Mouse (Mus musculus) layer of hippocampus, postnatal 10 days (tissue): ENCODE data around the gene Cnot8. TPM values are rescaled to one million over a fixed set of nuclear protein-coding genes. Genes with fewer than 3 reads are reported as not detected.
"Not testable (repeated sequence)": the region's sequence is repeated elsewhere in the genome, so short reads cannot be mapped to it uniquely, and the experiment has no call there.

ENCODE experiments used
- DNase-seq, 2 experiments: peaks; one replicate each; pipeline ENCODE4 v3.0.0; 2021; ENCODE audit warnings: low spot score in 2 of 2
- long read RNA-seq: library from polyadenylated mRNA; stranded (forward); transcript quantifications from one replicate; pipeline ENCODE4 v2.0.0, GENCODE M21; 2023
- total RNA-seq, 2 experiments: library from RNA; stranded (reverse); gene quantifications; 2 replicates each; pipeline ENCODE4 v1.2.3; 2021

The Cnot8 gene
- total RNA-seq = 10 to 100 TPM; 45.9 to 51.1 TPM
- long read RNA-seq, transcript Cnot8-201 (7 exons, 2,035 nt) = major isoform, 64 of 77 reads
- long read RNA-seq, partial matches to known transcripts = 4 of 77 reads
- long read RNA-seq, other reads (novel, unspliced or antisense) = 9 of 77 reads

DNA sequence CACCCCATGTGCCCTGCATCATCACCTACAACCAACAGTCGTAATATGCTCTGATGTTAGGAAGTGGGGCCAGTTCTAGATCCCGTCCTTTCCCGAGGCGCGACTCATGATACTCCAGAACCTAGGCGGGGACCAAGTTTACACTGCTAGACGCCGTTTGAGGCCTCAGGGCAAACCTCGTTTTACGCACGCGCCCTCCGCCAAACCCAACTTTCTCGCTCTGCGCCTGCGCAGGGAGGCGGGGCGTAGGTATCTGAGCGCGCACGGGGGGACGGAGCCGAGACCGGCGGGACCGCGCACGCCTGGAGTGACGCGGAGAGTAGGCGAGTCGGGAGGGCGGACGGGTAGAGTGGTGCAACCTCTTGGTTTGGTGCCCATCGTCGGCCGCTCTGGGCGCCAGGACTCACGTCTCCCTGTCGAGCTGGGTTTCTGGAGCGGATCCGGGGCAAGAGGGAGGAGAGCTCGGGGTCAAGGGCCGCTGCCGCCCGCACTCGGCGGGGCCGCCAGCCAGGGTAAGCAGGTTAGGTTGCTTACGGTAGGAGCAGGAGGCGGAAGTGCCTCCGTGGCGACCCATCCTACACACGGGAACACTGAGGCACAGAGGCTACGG, at the start of gene Cnot8:
Gene Cnot8, plus strand, starts transcription at position 457 of the 610 bp plus-strand sequence.
- DNase-seq = peak; percentile 99 to 100

- DNase-seq = peak; percentile 66 to 71
These were observed 46.5 kb upstream of the Cnot8 start for GRCm38 (mm10) chr11:58057455-58057854.

DNA sequence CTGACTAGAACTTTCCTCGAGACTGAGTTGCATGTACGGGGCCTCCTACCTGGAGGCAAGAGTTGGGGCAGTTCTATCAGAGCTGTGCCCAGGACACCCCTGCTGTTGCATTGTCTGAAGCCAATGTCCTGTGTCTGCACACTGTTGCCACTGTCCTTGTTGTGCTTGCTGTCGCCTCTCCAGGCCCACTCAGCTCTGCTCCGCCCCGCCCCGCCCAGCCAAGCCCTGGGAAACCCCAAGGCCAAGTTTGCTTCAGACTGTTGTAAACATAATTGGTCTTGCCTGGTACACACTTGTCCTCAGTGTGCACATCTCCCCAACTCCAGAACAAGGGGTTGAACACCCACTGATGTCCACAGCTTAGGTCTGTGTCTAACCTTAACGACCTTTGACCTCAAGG, 44.2 kb upstream of the Cnot8 start:
- DNase-seq = not testable (repeated sequence)

GRCm38 (mm10) chr11:58061218-58061617, 42.7 kb upstream of the Cnot8 start:
- not testable (repeated sequence) for DNase-seq

- DNase-seq = no peak
These were observed 41.4 kb upstream of the Cnot8 start for GRCm38 (mm10) chr11:58062586-58062985.

DNA sequence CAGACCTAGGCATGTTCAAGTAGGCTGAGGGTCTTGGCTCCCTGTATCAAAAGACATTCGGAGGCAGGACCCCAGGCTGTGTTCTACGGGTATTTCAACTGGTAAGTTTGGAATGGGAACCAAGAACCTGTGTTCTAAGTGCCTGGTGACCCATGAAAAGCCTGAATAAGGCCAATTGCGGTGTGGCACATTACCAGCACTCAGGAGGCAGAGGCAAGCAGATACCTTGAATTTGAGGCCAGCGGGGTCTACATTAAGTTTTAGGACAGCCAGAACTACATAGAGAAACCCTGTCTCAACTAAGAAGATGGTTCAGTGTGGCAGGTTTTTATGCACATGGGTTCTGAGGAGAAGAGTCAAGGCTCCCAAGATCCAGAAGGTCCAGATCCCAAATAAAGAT, 38.9 kb upstream of the Cnot8 start:
- DNase-seq = no peak

GRCm38 (mm10) chr11:58072978-58073377, 31.0 kb upstream of the Cnot8 start:
- no peak for DNase-seq

- DNase-seq = no peak
These were observed 26.7 kb upstream of the Cnot8 start for GRCm38 (mm10) chr11:58077270-58077669.

GRCm38 (mm10) chr11:58081716-58082115, 22.2 kb upstream of the Cnot8 start:
- no peak for DNase-seq

DNA sequence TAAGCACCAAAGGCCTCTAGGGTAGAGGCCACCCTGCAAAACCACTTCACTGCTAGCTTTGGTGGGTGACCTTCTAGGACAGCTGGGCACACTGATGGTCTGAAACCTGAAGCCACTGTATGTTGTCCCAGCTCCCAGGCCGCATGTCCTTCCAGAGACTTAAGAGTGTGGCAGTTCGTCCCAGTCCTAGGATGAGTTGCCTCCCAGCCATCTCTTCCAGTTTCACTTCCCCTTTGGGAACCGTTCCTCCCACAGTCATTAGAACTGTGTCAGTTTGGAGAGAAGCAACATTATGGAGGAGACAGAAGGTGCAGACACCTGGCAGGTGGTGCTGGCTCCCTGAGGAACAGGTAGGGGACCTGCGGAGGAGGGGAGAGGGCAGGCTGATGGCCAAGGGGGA, 11.4 kb upstream of the Cnot8 start:
- no peak for DNase-seq

DNA sequence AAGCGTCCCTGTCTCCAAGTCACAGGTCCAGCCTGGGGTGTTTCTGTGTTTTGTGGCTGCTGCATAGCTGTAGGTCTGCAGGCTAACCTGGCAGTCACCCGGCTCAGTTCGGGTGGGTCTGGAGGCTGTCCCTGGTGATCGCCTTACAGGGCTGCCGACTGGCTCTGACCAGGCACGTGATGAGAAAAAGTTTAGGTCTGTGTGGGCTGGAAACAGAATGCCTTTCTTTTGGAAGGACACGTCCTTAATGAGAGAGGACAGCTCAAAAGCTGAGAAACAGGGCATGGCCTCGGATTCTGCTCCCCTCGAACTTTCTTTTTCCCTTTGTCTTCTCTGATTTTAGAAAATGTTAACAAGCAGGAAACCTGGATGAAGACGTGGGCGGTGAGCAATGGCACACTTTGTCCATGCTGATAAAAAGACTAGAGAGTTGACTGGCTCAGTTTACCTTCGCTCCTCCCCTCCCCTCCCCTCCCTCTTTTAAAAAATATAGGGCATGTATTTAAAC, 10.9 kb upstream of the Cnot8 start, which contains the start of gene Gm12248:
Gene Gm12248, minus strand, starts transcription at position 114 of the 508 bp plus-strand sequence.
- no peak for DNase-seq

DNA sequence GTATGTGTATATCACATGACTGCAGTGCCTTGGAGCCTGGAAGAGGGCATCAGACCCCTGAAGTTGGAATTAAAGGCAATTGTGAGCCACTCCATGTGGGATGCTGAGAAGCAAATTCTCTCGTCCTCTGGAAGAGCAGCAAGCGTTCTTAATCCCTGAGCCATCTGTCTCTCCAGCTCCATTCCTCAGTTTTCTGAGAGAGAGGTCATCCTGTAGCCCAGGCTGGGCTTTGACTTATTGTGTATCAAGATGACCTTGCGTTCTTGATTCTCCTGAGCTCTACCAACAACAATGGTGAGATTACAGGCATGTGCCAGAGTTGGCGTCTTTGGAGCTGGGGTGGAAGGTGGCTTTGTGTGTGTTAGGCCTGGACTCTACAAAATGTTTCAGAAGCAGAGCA, 9.2 kb upstream of the Cnot8 start:
- no peak for DNase-seq

GRCm38 (mm10) chr11:58095561-58095960, 8.4 kb upstream of the Cnot8 start:
- no peak for DNase-seq

GRCm38 (mm10) chr11:58096160-58096559, 7.8 kb upstream of the Cnot8 start:
- DNase-seq = no peak

DNA sequence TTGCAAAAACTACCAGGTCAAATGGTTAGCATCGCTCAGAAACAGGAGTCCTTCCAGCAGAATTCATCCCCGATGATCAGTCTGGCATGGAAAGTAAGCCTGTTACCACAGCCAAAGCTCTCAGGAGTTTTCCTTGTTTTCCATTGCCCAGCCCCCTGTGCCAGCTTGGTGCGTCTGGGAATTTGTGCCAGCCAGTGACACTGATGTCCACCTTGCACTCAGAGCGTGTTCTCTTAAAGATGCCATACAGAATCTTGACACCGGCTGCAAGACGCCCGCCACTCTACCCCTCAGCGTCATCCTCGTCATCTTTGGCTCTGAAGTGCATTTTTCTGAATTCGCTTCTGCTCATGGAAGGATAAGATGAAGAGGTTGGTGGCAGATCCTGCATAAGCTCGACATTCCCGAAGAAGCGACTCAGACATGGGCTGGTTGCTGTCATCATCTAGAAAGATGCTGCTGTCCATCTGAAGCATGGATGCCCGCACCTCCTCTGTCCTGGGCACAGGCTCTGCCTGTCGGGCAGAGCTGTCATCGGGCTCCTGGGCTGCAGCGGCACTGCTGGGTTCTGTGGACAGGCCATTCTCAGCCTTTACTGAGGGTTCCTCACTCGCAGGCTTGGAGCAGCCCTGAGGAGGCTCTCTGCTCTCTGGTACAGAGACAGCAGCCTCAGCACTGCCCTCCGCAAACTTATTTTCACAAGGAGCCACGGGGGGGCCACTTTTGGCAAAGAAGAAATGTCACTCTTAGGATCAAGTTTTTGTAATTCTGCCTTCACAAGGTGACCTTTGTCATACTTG, 6.9 kb upstream of the Cnot8 start:
- no peak for DNase-seq

DNA sequence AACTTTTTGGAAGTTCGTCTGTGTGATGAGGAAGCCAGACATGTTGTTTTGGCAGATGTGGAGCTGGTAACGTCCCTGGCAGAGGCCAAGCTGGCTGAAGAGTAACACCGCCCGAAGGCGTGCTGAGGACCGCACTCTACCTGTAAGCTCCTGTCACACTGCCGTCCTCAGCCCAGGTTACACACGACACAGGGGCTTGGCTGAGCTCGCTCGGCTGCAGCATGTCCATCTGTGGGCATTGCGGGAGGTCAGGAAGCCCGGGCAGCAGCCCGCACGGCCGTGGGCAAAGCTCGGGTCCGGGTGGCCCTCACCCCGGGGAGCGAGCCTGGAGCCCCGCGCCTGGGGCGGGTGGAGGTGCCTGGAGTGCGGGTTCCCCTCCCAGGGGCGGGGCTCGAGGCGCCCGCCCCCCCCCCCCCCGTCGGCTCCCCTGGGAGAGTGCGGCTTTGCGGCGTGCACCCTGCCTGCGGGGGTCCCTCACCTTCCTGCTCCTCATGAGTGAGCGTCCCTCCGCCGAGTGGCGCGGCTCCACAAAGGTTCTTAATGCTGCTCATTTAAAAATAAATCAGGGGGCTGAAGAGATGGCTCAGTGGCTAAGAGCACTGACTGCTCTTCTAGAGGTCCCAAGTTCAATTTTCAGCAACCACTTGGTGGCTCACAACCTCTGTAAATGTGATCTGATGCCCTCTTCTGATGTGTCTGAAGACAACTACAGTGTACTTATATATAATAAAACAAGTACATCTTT, 6.2 kb upstream of the Cnot8 start:
- DNase-seq = no peak

DNA sequence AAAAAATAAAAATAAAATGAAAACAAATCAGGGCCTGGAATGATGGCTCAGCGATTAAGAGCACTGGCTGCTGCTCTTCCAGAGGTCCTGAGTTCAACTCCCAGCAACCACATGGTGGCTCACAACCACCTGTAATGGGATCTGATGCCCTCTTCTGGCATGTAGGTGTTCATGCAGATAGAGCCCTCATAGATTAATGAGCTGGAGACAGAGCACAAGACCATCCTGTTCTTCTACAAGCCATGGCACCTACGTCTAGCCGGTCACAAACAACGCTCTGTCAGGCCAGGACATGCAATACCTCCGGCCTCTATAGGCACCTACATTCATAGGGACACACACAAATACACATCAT, 5.6 kb upstream of the Cnot8 start:
- not testable (repeated sequence) for DNase-seq

DNA sequence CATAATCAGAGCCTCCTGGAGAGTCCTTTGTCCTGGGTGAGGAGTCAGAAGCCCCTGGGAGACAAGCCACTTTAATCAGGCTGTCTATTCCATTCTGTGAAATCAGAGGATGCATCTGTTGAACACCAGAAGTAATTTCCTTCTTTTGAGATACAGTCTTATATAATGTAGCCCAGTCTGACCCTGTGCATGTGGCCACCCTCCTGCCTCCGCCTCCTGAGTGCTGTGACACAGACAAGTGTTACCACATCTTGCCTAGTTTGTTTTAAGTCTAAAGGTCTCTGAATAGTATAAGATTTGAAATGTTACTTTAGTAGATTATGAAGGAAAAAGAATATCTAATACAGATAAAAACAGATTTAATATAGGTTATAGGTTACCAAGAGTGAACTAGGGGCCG, 3.9 kb upstream of the Cnot8 start:
- no peak for DNase-seq

- DNase-seq = no peak
These were observed 2.7 kb upstream of the Cnot8 start for GRCm38 (mm10) chr11:58101194-58101720.

GRCm38 (mm10) chr11:58102146-58102545, 1.8 kb upstream of the Cnot8 start:
- no peak for DNase-seq

- no peak for DNase-seq
These were observed 1.2 kb upstream of the Cnot8 start for GRCm38 (mm10) chr11:58102581-58103343.
